Mouse (Mus musculus): ENCODE data around the gene 2810004N23Rik. TPM values are rescaled to one million over a fixed set of nuclear protein-coding genes. Genes with fewer than 3 reads are reported as not detected.

The 2810004N23Rik gene
- total RNA-seq, 2 experiments from 2014 or later = 36.7 to 37.0 TPM

DNA sequence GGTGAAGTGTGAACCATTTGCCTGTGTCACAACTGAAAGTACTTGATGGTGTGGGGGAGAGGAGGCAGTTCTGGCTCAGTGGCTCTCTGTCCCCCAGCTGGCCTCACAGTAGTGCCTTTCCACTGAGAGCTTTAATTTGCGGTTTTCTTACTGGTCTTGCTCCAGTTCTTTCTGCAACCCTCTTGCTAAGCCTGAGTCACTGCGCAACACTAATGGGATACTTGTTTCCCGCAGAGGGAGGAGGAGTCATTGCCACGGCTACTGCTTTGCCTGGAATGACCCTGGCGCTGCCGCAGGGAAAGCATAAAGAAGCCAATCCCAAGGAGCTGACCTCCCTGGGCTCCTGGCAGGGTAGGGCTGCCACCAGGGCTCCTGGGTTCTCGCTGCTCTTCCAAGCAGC lies 36.3 kb downstream of the 2810004N23Rik start:
- DNase-seq (ENCODE audit: low spot score in 2 of 2) = no peak

DNA sequence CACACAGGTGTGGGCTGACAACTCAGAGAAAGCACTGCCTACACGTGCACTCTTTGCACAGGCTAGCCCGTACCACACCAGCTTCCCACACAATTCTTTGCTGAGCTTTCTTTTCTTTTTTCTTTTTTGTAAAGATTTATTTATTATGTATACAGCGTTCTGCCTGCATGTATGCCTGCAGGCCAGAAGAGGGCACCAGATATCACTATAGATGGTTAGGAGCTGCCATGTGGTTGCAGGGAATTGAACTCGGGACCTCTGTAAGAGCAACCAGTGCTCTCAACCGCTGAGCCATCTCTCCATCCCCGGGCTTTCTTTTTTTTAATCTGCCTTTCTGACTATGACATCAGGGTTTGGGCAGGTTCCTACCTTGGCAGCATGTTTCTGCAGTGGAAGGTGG lies 39.4 kb downstream of the 2810004N23Rik start:
- no peak for DNase-seq (ENCODE audit: low spot score in 2 of 2)

DNA sequence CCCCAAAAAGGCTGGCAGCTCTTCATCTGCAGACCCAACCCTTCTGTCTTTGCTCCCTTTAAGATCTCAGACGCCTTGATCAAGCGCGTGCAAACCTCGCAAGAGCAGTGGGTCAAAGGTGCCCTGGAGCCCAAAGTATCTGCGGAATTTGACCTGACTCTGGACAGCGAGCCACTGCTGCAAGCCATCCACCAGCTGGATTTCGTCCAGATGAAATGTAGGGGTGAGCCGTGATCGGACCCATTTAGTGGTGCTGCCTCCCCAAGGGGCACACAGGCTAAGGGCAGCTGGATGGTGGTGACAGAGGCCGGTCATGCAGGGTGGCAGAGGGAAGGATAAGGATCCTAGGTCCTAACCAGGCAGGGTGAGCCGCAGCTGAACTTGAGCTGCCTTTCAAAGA lies 42.8 kb downstream of the 2810004N23Rik start:
- DNase-seq (ENCODE audit: low spot score in 2 of 2) = no peak

DNA sequence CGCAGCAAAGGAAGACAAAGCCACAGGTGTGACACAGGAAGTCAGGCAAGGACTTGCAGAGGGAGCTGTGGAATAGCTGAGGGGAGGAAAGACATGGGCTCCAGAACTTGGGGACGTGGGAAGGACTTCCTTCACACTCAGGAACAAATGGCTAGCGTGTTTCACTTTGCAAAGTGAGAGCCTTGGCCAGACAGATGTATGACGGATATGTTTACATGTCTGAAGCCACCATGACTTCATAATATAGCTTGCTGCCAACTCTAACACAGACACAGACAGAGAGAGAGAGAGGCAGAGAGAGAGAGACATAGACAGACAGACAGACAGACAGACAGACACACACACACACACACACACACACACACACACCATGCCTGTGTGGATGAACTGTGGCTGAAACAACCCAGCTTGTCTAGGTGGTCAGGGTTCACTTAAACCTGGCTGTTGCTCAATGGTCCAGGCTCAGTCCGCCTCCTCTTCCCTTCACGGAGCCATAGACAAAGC lies 43.3 kb downstream of the 2810004N23Rik start:
- DNase-seq (ENCODE audit: low spot score in 2 of 2) = no peak

DNA sequence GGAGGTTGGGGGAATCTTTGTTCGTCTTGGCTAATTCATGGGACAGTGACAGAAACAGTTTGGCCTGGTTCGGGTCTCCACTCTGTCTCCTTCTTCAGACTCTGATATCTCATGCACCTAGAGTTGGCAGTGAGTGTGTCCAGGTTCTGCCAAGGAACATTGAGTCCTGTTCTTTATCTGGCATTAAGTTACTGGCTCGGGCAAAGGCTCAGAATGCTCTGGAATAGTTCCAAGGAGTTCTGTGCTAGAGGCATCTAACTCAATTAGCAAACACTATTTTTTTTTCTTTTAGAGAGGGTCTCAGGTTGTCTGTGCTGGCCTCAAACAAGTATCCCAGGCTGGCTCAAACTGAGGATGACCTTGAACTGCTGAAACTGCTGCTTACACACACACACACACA lies 45.6 kb downstream of the 2810004N23Rik start:
- DNase-seq (ENCODE audit: low spot score in 2 of 2) = no peak

DNA sequence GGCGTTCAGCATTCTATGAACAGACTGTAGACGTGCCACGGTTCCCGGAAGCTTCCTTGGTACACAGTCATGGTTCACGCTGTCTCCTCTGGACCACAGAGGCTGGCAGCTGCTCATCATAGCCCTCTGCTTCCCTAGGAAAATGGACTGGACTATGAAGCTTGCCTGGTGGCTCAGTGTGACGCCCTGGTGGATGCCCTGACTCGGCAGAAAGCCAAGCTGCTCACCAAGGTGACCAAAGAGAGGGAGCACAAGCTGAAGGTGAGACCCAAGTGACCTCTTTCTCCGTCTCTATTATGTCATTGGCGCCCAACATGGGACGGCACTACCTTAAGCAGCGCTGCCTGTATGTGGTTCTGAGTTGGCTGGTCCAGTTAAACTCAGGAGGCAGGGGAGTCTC lies 46.1 kb downstream of the 2810004N23Rik start:
- no peak for DNase-seq (ENCODE audit: low spot score in 2 of 2)

DNA sequence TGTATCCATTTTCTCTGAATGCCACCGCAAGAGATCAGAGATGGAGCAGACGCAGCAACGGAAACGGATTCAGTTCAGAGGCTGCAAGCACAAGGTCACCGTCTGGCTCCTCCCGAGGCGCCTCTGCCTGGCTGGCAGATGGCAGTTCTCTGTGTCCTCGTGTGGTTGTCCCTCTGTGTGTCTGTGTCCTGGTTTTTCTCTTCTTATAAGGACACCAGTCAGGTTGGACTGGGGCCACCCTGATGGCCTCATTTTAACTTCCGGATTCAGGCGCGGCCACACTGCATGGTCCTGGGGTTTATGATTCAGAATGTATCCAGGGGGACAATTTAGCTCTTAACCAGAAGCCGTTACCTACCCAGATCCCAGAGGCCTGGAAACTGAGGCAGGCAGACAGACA lies 47.0 kb downstream of the 2810004N23Rik start:
- no peak for DNase-seq (ENCODE audit: low spot score in 2 of 2)

DNA sequence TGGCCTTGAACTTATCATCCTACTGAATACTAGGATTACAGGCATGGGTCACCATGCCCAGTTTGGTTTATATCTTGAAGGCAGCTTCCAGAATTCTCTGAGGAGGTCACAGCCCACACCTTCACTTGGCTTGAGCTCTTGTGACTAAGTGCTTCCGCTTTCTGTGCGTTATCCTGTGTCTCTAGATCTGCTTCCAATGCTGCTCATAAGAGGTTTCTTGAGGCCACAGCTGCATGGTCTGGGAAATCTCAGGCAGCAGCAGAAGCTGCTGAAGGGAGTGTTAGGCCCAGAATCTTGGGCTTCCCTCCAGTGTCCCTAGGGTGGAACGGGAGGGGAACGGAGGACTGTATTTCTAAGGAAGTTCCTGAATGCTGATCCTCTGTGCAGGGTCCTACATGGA lies 49.6 kb downstream of the 2810004N23Rik start:
- no peak for DNase-seq (ENCODE audit: low spot score in 2 of 2)

DNA sequence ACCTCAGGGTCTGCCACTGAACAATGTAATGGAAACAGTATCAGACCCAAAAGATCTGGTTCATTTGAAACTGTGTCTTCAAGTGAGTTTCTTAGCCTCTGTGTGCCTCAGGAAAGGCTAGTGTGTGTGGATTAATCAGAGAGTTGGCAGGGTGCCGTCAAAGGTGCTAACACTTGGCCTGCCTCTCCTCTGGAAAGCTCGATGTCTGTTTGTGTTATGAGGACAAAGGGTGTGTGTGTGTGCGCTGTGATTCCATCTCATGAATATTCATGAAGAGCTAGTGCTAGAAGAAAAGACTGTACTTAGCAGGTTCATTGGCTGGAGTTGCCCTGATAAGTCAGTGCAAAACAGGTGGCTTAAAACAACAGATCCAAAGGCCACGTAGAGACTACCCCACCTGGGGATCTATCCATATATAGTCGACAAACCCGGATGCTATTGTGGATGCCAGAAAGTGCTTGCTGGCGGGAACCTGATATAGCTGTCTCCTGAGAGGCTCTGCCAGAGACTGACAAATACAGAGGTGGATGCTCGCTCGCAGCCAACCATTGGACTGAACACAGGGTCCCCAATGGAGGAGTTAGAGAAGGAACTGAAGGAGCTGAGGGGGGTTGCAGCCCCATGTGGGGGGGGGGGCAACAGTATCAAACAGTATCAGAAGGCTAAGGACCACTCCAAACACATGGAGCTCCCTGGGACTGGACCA lies 52.1 kb downstream of the 2810004N23Rik start:
- no peak for DNase-seq (ENCODE audit: low spot score in 2 of 2)

DNA sequence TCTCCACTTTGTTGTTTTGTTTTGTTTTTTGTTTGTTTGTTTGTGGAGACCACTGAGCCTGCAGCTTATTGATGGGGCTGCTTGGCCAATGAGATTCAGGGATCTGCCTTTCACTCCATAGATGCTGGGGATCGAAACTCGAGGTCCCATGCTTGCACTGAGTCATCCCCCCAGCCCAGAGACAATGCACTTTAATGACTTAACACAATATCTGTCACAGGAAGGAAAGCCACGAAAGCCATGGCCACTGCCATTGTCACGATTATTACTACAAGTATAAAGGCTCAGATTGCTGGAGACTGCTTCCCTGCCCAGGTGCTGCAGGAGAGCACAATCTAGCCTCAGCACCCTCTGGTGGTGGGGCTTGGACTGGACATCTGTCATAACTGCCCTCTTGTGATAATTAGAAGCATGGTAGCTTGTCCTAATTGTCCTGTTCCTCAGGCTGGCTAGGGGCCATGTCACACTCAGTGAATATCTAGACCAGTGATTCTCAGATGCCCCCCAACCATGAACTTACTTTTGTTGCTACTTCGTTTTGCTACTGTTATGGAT lies 52.8 kb downstream of the 2810004N23Rik start:
- DNase-seq (ENCODE audit: low spot score in 2 of 2) = no peak

DNA sequence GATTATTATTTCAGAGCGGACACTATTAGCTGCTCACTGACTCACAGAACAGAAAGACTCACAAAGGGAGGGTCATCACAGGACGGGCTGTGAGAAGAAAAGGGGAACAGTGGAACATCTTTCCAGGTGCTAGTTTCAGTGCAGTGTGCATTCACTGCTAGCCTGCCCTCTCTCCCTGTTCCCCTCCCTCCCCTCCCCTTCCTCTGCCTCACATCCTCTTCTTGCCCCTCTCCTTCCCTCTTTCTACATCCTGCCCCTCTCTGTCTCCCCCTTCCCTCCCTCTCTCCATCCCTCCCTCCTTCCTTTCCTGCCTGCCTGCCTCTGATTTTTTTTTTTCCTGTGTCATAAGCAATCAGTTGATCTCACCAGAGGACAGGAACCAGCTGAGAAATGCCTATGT lies 53.5 kb downstream of the 2810004N23Rik start:
- DNase-seq (ENCODE audit: low spot score in 2 of 2) = no peak

DNA sequence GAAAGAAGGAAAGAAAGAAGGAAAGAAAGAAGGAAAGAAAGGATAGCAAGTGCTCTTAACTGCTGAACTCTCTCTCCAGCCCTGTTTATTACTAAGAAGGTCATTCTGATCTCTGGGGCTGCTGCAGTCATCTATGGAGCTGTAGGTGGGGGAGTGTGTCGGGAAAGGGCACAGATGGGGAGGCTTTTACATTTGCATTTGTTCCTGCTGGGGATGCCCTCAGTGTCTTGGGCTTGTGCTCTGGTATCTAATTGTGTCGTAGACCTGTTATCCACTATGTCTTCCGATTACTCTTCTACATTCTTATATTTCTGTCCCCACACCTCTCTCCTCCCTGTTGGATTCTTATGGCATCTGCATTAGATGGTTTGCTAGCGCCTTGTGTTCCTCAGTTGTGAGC lies 56.9 kb downstream of the 2810004N23Rik start:
- DNase-seq (ENCODE audit: low spot score in 2 of 2) = no peak

DNA sequence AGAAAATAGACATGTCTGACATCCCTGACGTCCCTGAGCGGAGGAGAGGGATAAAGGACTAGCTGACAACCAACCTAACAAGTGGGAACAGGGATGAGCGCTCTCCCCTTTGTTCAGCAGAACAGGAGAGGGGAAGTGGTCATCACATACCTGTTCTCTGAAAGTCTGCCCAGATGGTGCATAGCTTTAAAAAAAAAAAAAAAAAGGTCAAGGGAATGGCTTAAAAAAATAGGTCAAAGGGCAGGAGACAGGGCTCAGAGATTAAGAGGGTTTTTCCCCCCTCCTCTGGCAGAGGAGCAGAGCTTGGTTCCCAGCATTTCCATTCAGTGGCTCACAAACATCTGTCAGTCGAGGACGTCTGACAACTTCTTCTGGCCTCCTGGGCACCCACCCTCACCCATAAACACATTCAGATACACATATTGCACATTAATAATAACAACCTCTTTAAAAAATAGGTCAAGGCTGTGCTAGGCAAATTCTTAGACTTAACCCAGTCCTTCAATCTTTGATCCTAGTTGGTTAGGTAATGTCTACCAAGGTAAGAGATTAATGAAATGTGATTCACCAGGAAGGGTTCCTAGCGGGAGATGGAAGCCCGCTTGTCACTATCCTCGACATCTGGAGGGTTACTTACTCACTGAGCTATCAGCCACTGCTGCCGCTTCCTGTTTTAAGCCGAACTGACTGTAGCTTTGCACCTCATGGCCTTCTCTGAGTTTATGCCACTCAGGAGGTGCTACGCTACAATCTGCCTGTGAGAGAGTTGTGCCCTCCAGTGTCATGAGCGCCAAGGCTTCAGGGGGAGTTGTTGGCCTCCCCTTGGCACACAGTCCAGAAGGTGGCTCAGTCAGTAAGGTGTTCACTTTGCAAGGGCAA lies 58.9 kb downstream of the 2810004N23Rik start:
- DNase-seq (ENCODE audit: low spot score in 2 of 2) = no peak

DNA sequence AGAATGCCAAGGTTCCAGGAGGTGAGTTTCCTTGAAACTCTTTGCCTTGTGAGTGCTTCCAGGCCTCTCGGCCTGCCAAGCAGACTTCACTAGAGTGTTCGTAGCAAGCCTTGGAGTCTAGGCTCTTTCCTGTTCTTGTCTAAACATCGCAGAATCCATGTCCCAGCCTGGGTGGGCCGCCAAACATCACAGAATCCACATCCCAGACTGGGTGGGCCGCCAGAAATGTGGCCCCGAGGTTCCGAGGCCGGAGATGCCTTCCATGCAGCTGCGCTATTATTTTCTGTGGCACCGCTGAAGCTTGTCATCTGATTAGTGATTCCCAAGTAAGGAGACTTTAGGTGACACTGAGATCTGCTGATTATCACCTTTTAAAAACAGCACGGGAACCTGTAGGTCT lies 62.4 kb downstream of the 2810004N23Rik start:
- no peak for DNase-seq (ENCODE audit: low spot score in 2 of 2)

DNA sequence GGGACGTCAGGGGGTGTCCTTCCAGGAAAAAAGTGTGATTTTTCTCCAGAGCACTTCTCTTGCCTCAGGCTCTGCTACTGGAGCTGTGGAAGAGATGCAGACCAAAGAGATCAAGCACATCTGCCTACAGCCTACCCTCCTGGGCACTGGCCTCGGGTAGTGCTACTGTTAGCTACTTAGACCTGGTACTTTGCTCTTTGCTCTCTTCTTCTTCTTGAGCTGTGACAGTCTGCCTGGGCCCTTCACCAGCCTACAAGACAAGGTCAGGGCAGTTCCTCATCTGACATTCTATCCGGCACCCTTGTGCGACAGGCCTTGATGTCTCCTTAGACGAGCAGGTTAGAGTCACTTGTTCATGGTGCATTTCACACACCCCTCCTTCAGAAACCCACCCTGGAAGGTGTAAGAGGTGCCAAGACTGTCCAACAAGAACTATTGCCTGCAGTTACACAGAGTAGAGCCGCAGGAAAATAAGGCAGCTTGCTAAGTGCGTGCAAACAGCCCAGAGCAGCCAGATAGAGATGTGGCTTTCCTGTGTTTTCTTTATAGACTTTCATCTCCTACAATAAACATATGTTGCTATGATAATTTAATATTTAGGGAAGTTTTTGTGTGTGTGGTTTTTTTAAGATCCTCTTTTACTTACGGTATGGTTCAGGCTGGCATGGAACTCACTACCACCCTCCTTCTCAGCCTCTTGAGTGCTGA lies 67.0 kb downstream of the 2810004N23Rik start:
- no peak for DNase-seq (ENCODE audit: low spot score in 2 of 2)

DNA sequence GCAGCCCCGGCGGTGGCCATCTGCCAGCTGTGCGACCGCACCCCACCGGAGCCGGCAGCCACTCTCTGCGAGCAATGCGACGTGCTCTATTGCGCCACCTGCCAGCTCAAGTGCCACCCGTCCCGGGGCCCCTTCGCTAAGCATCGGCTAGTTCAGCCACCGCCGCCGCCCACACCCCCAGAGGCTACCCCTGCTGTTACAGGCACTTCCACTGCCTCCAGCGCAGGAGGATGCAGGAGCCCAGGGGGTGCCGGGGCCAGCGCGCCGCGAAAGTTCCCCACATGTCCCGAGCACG lies 68.5 kb downstream of the 2810004N23Rik start:
- peak in 1 of 2 experiments; percentile 41 for DNase-seq (ENCODE audit: low spot score in 2 of 2)

DNA sequence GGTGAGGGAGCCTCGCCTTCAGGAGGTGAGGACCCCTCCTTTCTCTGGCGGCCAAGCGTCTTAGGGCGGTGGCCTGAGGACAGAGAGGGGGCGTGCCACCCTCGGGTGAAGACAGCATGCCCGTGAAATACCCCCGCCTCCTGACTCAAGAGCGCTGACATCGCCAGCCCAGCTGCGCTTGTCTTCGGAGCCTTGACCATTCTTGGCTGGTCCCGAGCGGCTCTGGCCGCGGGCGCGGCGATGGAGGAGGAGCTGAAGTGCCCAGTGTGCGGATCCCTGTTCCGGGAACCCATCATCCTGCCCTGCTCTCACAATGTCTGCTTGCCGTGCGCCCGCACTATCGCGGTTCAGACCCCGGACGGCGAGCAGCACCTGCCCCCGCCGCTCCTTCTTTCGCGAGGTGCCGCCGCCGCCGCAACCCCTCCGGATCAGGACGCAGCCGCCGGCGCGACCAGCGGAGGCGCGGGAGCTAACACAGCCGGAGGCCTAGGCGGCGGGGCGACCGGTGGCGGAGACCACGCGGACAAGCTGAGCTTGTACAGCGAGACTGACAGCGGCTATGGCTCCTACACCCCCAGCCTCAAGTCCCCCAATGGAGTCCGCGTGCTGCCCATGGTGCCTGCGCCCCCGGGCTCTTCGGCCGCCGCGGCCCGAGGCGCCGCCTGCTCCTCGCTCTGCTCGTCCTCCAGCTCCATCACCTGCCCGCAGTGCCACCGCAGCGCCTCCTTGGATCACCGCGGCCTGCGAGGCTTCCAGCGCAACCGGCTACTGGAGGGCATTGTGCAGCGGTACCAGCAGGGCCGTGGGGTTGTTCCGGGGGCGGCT lies 69.0 kb downstream of the 2810004N23Rik start:
- DNase-seq (ENCODE audit: low spot score in 2 of 2) = no peak

DNA sequence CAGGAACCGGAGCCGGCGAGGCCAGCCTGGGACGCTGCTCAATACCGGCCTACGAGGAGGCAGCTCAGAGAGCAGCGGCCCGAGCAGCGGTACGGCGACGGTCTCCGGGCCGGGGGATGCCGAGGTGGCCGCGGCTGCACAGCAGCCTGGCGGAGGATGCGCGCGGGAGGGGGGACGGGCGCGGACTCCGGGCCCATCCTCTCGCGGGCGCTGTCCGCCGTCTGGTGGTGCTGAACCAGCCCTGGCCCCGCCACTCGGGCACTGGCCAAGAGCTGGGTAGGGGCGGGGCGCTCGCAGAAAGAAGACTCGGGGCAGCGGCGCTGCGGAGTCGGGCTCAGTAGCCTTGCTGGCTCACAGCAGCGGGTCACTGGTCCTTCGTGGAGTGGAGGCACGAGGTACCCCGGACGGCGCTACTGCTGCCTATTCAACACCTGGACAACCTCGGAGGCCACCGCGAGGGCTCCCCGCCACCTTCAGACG lies 69.7 kb downstream of the 2810004N23Rik start:
- peak; percentile 87 to 93 for DNase-seq (ENCODE audit: low spot score in 2 of 2)

DNA sequence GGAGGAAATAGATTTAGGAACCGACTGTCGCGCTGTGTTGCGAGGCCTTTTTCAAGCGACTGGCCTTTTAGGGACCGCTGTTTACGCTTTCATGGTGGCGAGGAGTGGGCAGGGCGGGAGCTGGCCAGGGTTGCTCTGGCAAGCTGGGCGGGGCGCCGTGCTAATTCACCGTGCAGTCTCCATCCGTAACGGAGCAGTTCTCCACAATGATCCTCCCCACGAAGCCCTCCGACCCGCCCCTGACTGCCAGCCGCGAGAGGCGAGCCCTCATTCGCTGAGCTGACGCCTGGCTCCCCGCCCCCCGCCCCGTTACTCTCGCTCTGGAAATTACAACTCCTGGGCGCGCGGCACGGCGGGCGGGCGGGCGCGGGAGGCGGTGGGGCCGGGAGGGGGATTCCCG lies 70.2 kb downstream of the 2810004N23Rik start, which contains the start of gene Trim67:
Gene Trim67, plus strand, starts transcription at position 385 of the 400 bp plus-strand sequence.
- DNase-seq (ENCODE audit: low spot score in 2 of 2) = peak in 1 of 2 experiments; percentile 38

DNA sequence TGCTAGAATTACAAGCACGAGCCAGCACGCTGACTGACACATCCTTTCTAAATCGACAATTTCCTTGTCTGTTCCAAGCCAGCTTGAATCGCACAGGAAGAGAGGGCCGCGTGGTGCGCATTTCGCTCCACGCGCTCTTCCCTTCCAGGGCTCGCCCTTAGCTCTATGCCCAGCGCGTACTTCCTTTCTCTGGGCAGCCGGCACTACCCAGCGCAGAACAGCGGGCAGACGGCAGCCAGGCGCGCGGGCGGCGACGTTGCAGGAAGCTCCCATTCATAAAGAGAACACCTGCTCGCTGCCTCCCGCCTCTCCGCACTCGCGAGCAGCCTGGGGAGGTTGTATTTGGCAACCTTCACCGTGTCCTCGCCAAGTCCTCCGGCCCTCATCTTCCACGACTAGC lies 70.7 kb downstream of the 2810004N23Rik start:
- no peak for DNase-seq (ENCODE audit: low spot score in 2 of 2)

Data from gastrocnemius, postnatal 4 days (tissue).